Mouse (Mus musculus) limb, embryonic 13.5 days (tissue): ENCODE results near the gene Ulk3. TPM values are rescaled to one million over a fixed set of nuclear protein-coding genes. Genes with fewer than 3 reads are reported as not detected.

ENCODE experiments used
- ATAC-seq: fragments of 200-750 bp; cut with Nextera tagmentation; 2 replicates; pipeline ENCODE4 v1.8.0; 2017; ENCODE audit warnings: low read depth, moderate number of reproducible peaks, moderate TSS enrichment; ENCODE audit not compliant: low FRiP score
- H3K27ac ChIP-seq: fragments of 300-500 bp; sonication (generic); 2 replicates; pipeline ENCODE4 v1.5.1; 2015; ENCODE audit warnings: inconsistent platforms, mild to moderate bottlenecking, moderate library complexity
- H3K27me3 ChIP-seq: fragments of 300-500 bp; sonication (generic); 2 replicates; pipeline ENCODE4 v1.6.1; 2015; ENCODE audit warnings: mild to moderate bottlenecking, inconsistent platforms
- H3K36me3 ChIP-seq: fragments of 300-500 bp; sonication (generic); 2 replicates; pipeline ENCODE4 v1.6.1; 2015; ENCODE audit warnings: inconsistent platforms, mild to moderate bottlenecking, moderate library complexity
- H3K4me1 ChIP-seq: fragments of 300-500 bp; sonication (generic); 2 replicates; pipeline ENCODE4 v1.6.1; 2015; ENCODE audit warnings: inconsistent platforms
- H3K4me2 ChIP-seq: fragments of 300-500 bp; sonication (generic); replicated peaks from 2 replicates; pipeline ENCODE4 v1.6.1; 2015; ENCODE audit warnings: inconsistent platforms, mild to moderate bottlenecking, moderate library complexity
- H3K4me3 ChIP-seq: fragments of 300-500 bp; sonication (generic); 2 replicates; pipeline ENCODE4 v1.5.1; 2015; ENCODE audit warnings: moderate library complexity, mild to moderate bottlenecking, inconsistent platforms
- H3K9ac ChIP-seq: fragments of 300-500 bp; sonication (generic); 2 replicates; pipeline ENCODE4 v1.6.1; 2015; ENCODE audit warnings: mild to moderate bottlenecking, inconsistent platforms
- H3K9me3 ChIP-seq: fragments of 300-500 bp; sonication (generic); 2 replicates; pipeline ENCODE4 v1.6.1; 2016; ENCODE audit warnings: inconsistent platforms
- WGBS: fragments of 180-500 bp; shearing (Covaris S2); methylation state at CpG from one replicate; pipeline ENCODE4 v1.1.7; 2015; 5-methylcytosine and 5-hydroxymethylcytosine counted together
- polyA plus RNA-seq: library from polyadenylated mRNA; unstranded; fragments of >200 nt; fragmentation: Nextera tagmentation; extraction: Ambion mirVana; gene quantifications from 2 replicates; pipeline ENCODE4 v1.2.1, GENCODE M21; 2015

Gene Ulk3
- polyA plus RNA-seq, 1 experiment from 2014 or later: 21.4 TPM

- Histone ChIP-seq H3K4me3 (no peak overlapping the region), H3K27ac (no peak overlapping the region), H3K4me1 (no peaks in the 10 kb centered on the region), H3K9me3 (no peaks in the 10 kb centered on the region), H3K9ac (no peak overlapping the region), H3K36me3 (peaks cover 69% of the 10 kb centered on the region), H3K27me3 (no peaks in the 10 kb centered on the region), H3K4me2 (no peak overlapping the region)
- ATAC-seq: no peak
- 88% methylated on average over 15 of the region's 15 CpGs for WGBS
Observed at GRCm38 (mm10) chr9:57625674-57626500, 36.6 kb downstream of the Ulk3 start.

- Histone ChIP-seq H3K36me3 (peaks cover 81% of the 10 kb centered on the region), H3K27me3 (no peaks in the 10 kb centered on the region), H3K27ac (no peak overlapping the region), H3K4me1 (no peaks in the 10 kb centered on the region), H3K9ac (no peak overlapping the region), H3K4me2 (no peak overlapping the region), H3K9me3 (no peaks in the 10 kb centered on the region), H3K4me3 (no peak overlapping the region)
- WGBS: 92% methylated on average over 17 of the region's 17 CpGs
- no peak for ATAC-seq
Observed at GRCm38 (mm10) chr9:57627191-57627590, 37.9 kb downstream of the Ulk3 start.

GRCm38 (mm10) chr9:57627892-57628291 lies 38.6 kb downstream of the Ulk3 start:
- H3K9me3 ChIP-seq: no peaks in the 10 kb centered on the region
- H3K9ac ChIP-seq: no peak overlapping the region
- no peaks in the 10 kb centered on the region for H3K4me1 ChIP-seq
- no peak overlapping the region for H3K27ac ChIP-seq
- H3K4me3 ChIP-seq: no peak overlapping the region
- 91% methylated on average over 11 of the region's 11 CpGs for WGBS
- H3K4me2 ChIP-seq: no peak overlapping the region
- no peaks in the 10 kb centered on the region for H3K27me3 ChIP-seq
- peaks cover 84% of the 10 kb centered on the region for H3K36me3 ChIP-seq
- no peak for ATAC-seq

GRCm38 (mm10) chr9:57628717-57629116 lies 39.5 kb downstream of the Ulk3 start:
- 93% methylated on average over 12 of the region's 12 CpGs for WGBS
- no peak overlapping the region for H3K4me3 ChIP-seq
- H3K36me3 ChIP-seq: peaks cover 86% of the 10 kb centered on the region
- no peaks in the 10 kb centered on the region for H3K9me3 ChIP-seq
- no peak overlapping the region for H3K27ac ChIP-seq
- no peak overlapping the region for H3K4me2 ChIP-seq
- no peaks in the 10 kb centered on the region for H3K27me3 ChIP-seq
- ATAC-seq: no peak
- H3K4me1 ChIP-seq: peaks cover 5% of the 10 kb centered on the region; the same call in 1 of the 2 replicates
- H3K9ac ChIP-seq: no peak overlapping the region

GRCm38 (mm10) chr9:57629118-57629874 lies 40.0 kb downstream of the Ulk3 start:
- Histone ChIP-seq H3K27me3 (no peaks in the 10 kb centered on the region), H3K27ac (no peak overlapping the region), H3K4me1 (peaks cover 11% of the 10 kb centered on the region; the same call in 1 of the 2 replicates), H3K4me3 (no peak overlapping the region), H3K36me3 (peaks cover 88% of the 10 kb centered on the region), H3K9me3 (no peaks in the 10 kb centered on the region), H3K9ac (no peak overlapping the region), H3K4me2 (no peak overlapping the region)
- ATAC-seq: peak; percentile 55
- WGBS: 65% methylated on average over 14 of the region's 14 CpGs

- H3K27me3 ChIP-seq: no peaks in the 10 kb centered on the region
- H3K4me1 ChIP-seq: peaks cover 38% of the 10 kb centered on the region
- no peaks in the 10 kb centered on the region for H3K9me3 ChIP-seq
- no peak for ATAC-seq
- no peak overlapping the region for H3K27ac ChIP-seq
- H3K4me2 ChIP-seq: no peak overlapping the region
- no peak overlapping the region for H3K4me3 ChIP-seq
- peaks cover 48% of the 10 kb centered on the region for H3K36me3 ChIP-seq
- WGBS: 50% methylated on average over 4 of the region's 4 CpGs
- H3K9ac ChIP-seq: 0 out of 2 replicates have a peak overlapping the region, but pooled peaks have one; percentile 1
Observed at GRCm38 (mm10) chr9:57633481-57634024, 44.3 kb downstream of the Ulk3 start.

- WGBS: 72% methylated on average over 3 of the region's 3 CpGs
- Histone ChIP-seq H3K4me2 (peak overlapping the region; percentile 56), H3K27me3 (no peaks in the 10 kb centered on the region), H3K4me1 (peaks cover 75% of the 10 kb centered on the region), H3K9ac (no peak overlapping the region), H3K9me3 (no peaks in the 10 kb centered on the region), H3K4me3 (no peak overlapping the region; the same call in 1 of the 2 replicates), H3K36me3 (peaks cover 26% of the 10 kb centered on the region), H3K27ac (peak overlapping the region; percentile 84; the same call in 1 of the 2 replicates)
- ATAC-seq: peak; percentile 52
Observed at GRCm38 (mm10) chr9:57637272-57637671, 48.0 kb downstream of the Ulk3 start.

- WGBS: 38% methylated on average over 6 of the region's 6 CpGs
- peaks cover 81% of the 10 kb centered on the region for H3K4me1 ChIP-seq
- ATAC-seq: peak; percentile 55
- peak overlapping the region; percentile 56 for H3K4me2 ChIP-seq
- peak overlapping the region; percentile 84 for H3K27ac ChIP-seq
- H3K9me3 ChIP-seq: no peaks in the 10 kb centered on the region
- peak overlapping the region; percentile 65 for H3K9ac ChIP-seq
- no peak overlapping the region; the same call in 1 of the 2 replicates for H3K4me3 ChIP-seq
- no peaks in the 10 kb centered on the region for H3K27me3 ChIP-seq
- H3K36me3 ChIP-seq: peaks cover 26% of the 10 kb centered on the region
Observed at GRCm38 (mm10) chr9:57637741-57638322, 48.6 kb downstream of the Ulk3 start.

- H3K27me3 ChIP-seq: no peaks in the 10 kb centered on the region
- H3K4me3 ChIP-seq: no peak overlapping the region
- no peak for ATAC-seq
- H3K27ac ChIP-seq: peak overlapping the region; percentile 84
- peak overlapping the region; percentile 65 for H3K9ac ChIP-seq
- WGBS: 14% methylated on average over 8 of the region's 8 CpGs
- peaks cover 85% of the 10 kb centered on the region for H3K4me1 ChIP-seq
- peaks cover 22% of the 10 kb centered on the region for H3K36me3 ChIP-seq
- H3K4me2 ChIP-seq: peak overlapping the region; percentile 56
- no peaks in the 10 kb centered on the region for H3K9me3 ChIP-seq
Observed at GRCm38 (mm10) chr9:57638651-57639459, 49.6 kb downstream of the Ulk3 start.

GRCm38 (mm10) chr9:57639661-57640328 lies 50.5 kb downstream of the Ulk3 start:
- peak overlapping the region; percentile 65 for H3K9ac ChIP-seq

GRCm38 (mm10) chr9:57640384-57640783 lies 51.1 kb downstream of the Ulk3 start:
- Histone ChIP-seq H3K9ac (peak overlapping the region; percentile 65), H3K9me3 (no peaks in the 10 kb centered on the region), H3K36me3 (peaks cover 15% of the 10 kb centered on the region), H3K4me2 (peak overlapping the region; percentile 56), H3K4me1 (peaks cover 83% of the 10 kb centered on the region), H3K4me3 (peak overlapping the region; percentile 20), H3K27me3 (no peaks in the 10 kb centered on the region), H3K27ac (peak overlapping the region; percentile 84)
- 13% methylated on average over 15 of the region's 15 CpGs for WGBS
- ATAC-seq: 0 out of 2 replicates have a peak, but pooled peaks have one; percentile 14

More at GRCm38 (mm10) chr9:57639661-57640328, 50.5 kb downstream of the Ulk3 start:
- Histone ChIP-seq H3K27ac (peak overlapping the region; percentile 84), H3K4me3 (peak overlapping the region; percentile 20), H3K27me3 (no peaks in the 10 kb centered on the region), H3K4me2 (peak overlapping the region; percentile 56), H3K36me3 (peaks cover 15% of the 10 kb centered on the region), H3K4me1 (peaks cover 83% of the 10 kb centered on the region), H3K9me3 (no peaks in the 10 kb centered on the region)
- no peak for ATAC-seq
- 71% methylated on average over 5 of the region's 5 CpGs for WGBS
